ENCODE assay signal across 18 mouse cellular contexts in the genomic region with DNA sequence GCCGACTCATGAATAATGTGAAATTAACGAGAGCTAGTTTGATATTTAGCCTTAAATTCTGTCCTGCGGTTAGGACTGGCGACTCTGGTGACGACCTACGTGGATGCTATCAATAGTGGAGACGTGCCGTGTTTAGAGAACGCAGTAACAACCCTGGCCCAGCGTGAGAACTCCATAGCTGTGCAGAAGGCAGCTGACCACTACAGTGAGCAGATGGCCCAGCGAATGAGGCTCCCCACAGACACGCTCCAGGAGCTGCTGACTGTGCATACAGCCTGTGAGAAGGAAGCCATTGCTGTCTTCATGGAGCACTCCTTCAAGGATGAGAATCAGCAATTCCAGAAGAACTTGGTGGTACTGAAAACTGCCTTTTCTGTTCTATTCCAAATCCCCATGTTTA. TPM values are rescaled to one million over a fixed set of nuclear protein-coding genes. Genes with fewer than 3 reads are reported as not detected.
DNase-seq lines count a peak whose midpoint lies in the region; ATAC-seq lines count a peak whose summit lies in the region.
"Not testable (repeated sequence)": the region's sequence is repeated elsewhere in the genome, so short reads cannot be mapped to it uniquely, and the experiment has no call there.
"Had no signal": no experiment of that assay in that cellular context is flagged by ENCODE, and none has a peak within 500 bp of the region (broad histone marks: within the 10 kb centered on the region; RNA-seq: fewer than 3 reads in every experiment).

No protein-coding gene starts in this region.

- H3K4me3 ChIP-seq in midbrain, embryonic 11.5 days (ENCODE audit: low read depth, low read length); midbrain, embryonic 13.5 days (replicated peaks); neural tube, embryonic 11.5 days (ENCODE audit: low read depth, low read length); neural tube, embryonic 14.5 days (ENCODE audit: low read depth, low read length): not testable (repeated sequence)

- ATAC-seq in cerebellum, adult (ENCODE audit: insufficient number of reproducible peaks, low FRiP score, low TSS enrichment) = peak; percentile 39
- ATAC-seq in midbrain, embryonic 11.5 days (ENCODE audit: low FRiP score) = peak; percentile 40; the same call in 1 of the 2 replicates
- ATAC-seq in midbrain, embryonic 13.5 days = peak; percentile 68
- 0 out of 2 replicates have a peak, but pooled peaks have one; percentile 41 for ATAC-seq in neural tube, embryonic 11.5 days (ENCODE audit: insufficient read depth, low FRiP score, low TSS enrichment)
- peak; percentile 34; the same call in 1 of the 2 replicates for ATAC-seq in neural tube, embryonic 14.5 days (ENCODE audit: low read depth)

- H3K27me3 ChIP-seq in midbrain, embryonic 11.5 days (ENCODE audit: control insufficient read depth, insufficient read depth, low read length); midbrain, embryonic 13.5 days; neural tube, embryonic 11.5 days (ENCODE audit: control insufficient read depth, insufficient read depth, low read length); neural tube, embryonic 14.5 days (ENCODE audit: control insufficient read depth, insufficient read depth, low read length): not testable (repeated sequence)

- peak; percentile 12 to 22 for DNase-seq in cerebellum, adult 18-20 months
- peak; percentile 35 for DNase-seq in cerebellum, adult 9-10 months
- peak; percentile 28 to 32 for DNase-seq in cerebellum, postnatal 25 days
- not testable (repeated sequence) for DNase-seq in midbrain, embryonic 11.5 days (ENCODE audit: low spot score, missing footprints); neural tube, embryonic 11.5 days (ENCODE audit: low spot score)

- not testable (repeated sequence) for H3K27ac ChIP-seq in midbrain, embryonic 11.5 days (ENCODE audit: low read depth, low read length); midbrain, embryonic 13.5 days; neural tube, embryonic 11.5 days (ENCODE audit: low read depth, low read length); neural tube, embryonic 14.5 days (ENCODE audit: low read depth, low read length)

- not testable (repeated sequence) for H3K4me2 ChIP-seq in midbrain, embryonic 11.5 days; midbrain, embryonic 13.5 days (replicated peaks); neural tube, embryonic 11.5 days (ENCODE audit: low read depth); neural tube, embryonic 14.5 days (ENCODE audit: low read depth, low read length)

- H3K4me1 ChIP-seq in midbrain, embryonic 11.5 days (ENCODE audit: control insufficient read depth, insufficient read depth, low read length); midbrain, embryonic 13.5 days (replicated peaks); neural tube, embryonic 11.5 days (ENCODE audit: control insufficient read depth, insufficient read depth, low read length); neural tube, embryonic 14.5 days (ENCODE audit: control insufficient read depth, insufficient read depth, low read length): not testable (repeated sequence)

- H3K36me3 ChIP-seq in midbrain, embryonic 11.5 days (ENCODE audit: control insufficient read depth, insufficient read depth, low read length); midbrain, embryonic 13.5 days; neural tube, embryonic 11.5 days (ENCODE audit: control insufficient read depth, insufficient read depth, low read length); neural tube, embryonic 14.5 days (ENCODE audit: control insufficient read depth, insufficient read depth, low read length): not testable (repeated sequence)

- 82% methylated on average over 12 of the region's 12 CpGs for WGBS in midbrain, embryonic 11.5 days
- WGBS in midbrain, embryonic 13.5 days = 84% methylated on average over 12 of the region's 12 CpGs
- 70% methylated on average over 12 of the region's 12 CpGs for WGBS in neural tube, embryonic 11.5 days
- 68% methylated on average over 12 of the region's 12 CpGs for WGBS in neural tube, embryonic 14.5 days

- not testable (repeated sequence) for H3K9me3 ChIP-seq in midbrain, embryonic 11.5 days (ENCODE audit: control insufficient read depth, low read length); midbrain, embryonic 13.5 days; neural tube, embryonic 11.5 days (ENCODE audit: control insufficient read depth, low read length); neural tube, embryonic 14.5 days (ENCODE audit: control insufficient read depth, low read length)

- not testable (repeated sequence) for H3K9ac ChIP-seq in midbrain, embryonic 11.5 days (ENCODE audit: low read length); midbrain, embryonic 13.5 days (replicated peaks); neural tube, embryonic 11.5 days (ENCODE audit: low read length); neural tube, embryonic 14.5 days (replicated peaks; ENCODE audit: low read depth, low read length)

RNA-seq across cellular contexts. Expression of a gene that starts 12.6 kb away (rescaled TPM):
- polyA plus RNA-seq in midbrain, embryonic 11.5 days (2014; fragmentation: Nextera tagmentation; extraction: Ambion mirVana) = 1.7 and 1.9 TPM in 2 replicates
- 1.2 and 1.3 TPM in 2 replicates for polyA plus RNA-seq in midbrain, embryonic 13.5 days (2015; fragmentation: Nextera tagmentation; extraction: Ambion mirVana)
- polyA plus RNA-seq in neural tube, embryonic 11.5 days (2014; fragmentation: Nextera tagmentation; extraction: Ambion mirVana) = 0.64 and 1.1 TPM in 2 replicates
- polyA plus RNA-seq in neural tube, embryonic 14.5 days (2014; fragmentation: Nextera tagmentation; extraction: Ambion mirVana) = 1.0 and 2.4 TPM in 2 replicates

RNA-seq across cellular contexts. Expression of a gene that starts 17.1 kb away (rescaled TPM):
- 0.46 and 0.65 TPM in 2 replicates for polyA plus RNA-seq in midbrain, embryonic 11.5 days (2014; fragmentation: Nextera tagmentation; extraction: Ambion mirVana)
- 0.76 and 1.1 TPM in 2 replicates for polyA plus RNA-seq in midbrain, embryonic 13.5 days (2015; fragmentation: Nextera tagmentation; extraction: Ambion mirVana)
- polyA plus RNA-seq in neural tube, embryonic 11.5 days (2014; fragmentation: Nextera tagmentation; extraction: Ambion mirVana) = 0.39 and 0.46 TPM in 2 replicates
- polyA plus RNA-seq in neural tube, embryonic 14.5 days (2014; fragmentation: Nextera tagmentation; extraction: Ambion mirVana) = 0.64 and 0.86 TPM in 2 replicates
- polyA plus RNA-seq: erythroblast, embryonic 14.5 days; G1E had no signal

RNA-seq across cellular contexts. Expression of a gene that starts 49.0 kb away (rescaled TPM):
- not detected in 2 replicates for polyA plus RNA-seq in midbrain, embryonic 11.5 days (2014; fragmentation: Nextera tagmentation; extraction: Ambion mirVana)
- 0.07 TPM in 1 of 2 replicates, not detected in the other for polyA plus RNA-seq in midbrain, embryonic 13.5 days (2015; fragmentation: Nextera tagmentation; extraction: Ambion mirVana)
- polyA plus RNA-seq in neural tube, embryonic 11.5 days (2014; fragmentation: Nextera tagmentation; extraction: Ambion mirVana) = 0.07 and 0.08 TPM in 2 replicates
- 0.08 and 0.11 TPM in 2 replicates for polyA plus RNA-seq in neural tube, embryonic 14.5 days (2014; fragmentation: Nextera tagmentation; extraction: Ambion mirVana)
- polyA plus RNA-seq: embryonic facial prominence, embryonic 11.5 days; erythroblast, embryonic 14.5 days; forebrain, embryonic 10.5 days; forebrain, embryonic 14.5 days; forebrain, embryonic 16.5 days; G1E had no signal

RNA-seq across cellular contexts. Expression of a gene that starts 51.9 kb away (rescaled TPM):
- not detected in 2 replicates for polyA plus RNA-seq in midbrain, embryonic 11.5 days (2014; fragmentation: Nextera tagmentation; extraction: Ambion mirVana)
- polyA plus RNA-seq in midbrain, embryonic 13.5 days (2015; fragmentation: Nextera tagmentation; extraction: Ambion mirVana) = not detected in 2 replicates
- not detected in 2 replicates for polyA plus RNA-seq in neural tube, embryonic 11.5 days (2014; fragmentation: Nextera tagmentation; extraction: Ambion mirVana)
- polyA plus RNA-seq in neural tube, embryonic 14.5 days (2014; fragmentation: Nextera tagmentation; extraction: Ambion mirVana) = not detected in 2 replicates
- polyA plus RNA-seq: embryonic facial prominence, embryonic 11.5 days; embryonic facial prominence, embryonic 13.5 days; embryonic facial prominence, embryonic 15.5 days; erythroblast, embryonic 14.5 days; forebrain, embryonic 10.5 days; forebrain, embryonic 12.5 days; forebrain, embryonic 14.5 days; forebrain, embryonic 16.5 days; frontal cortex, adult 2 months; G1E had no signal
